Mouse (Mus musculus): ENCODE data around the gene Tent5c. TPM values are rescaled to one million over a fixed set of nuclear protein-coding genes. Genes with fewer than 3 reads are reported as not detected.

The Tent5c gene
- polyA plus RNA-seq, 1 experiment = 0.67 TPM

GRCm38 (mm10) chr3:100473146-100473545, 16.0 kb downstream of the Tent5c start:
- Histone ChIP-seq H3K9ac (ENCODE audit: low read depth, poor library complexity, severe bottlenecking) (no peak overlapping the region), H3K9me3 (replicated peaks; ENCODE audit: control insufficient read depth, insufficient read depth, low read length, poor library complexity, severe bottlenecking) (no peaks in the 10 kb centered on the region), H3K36me3 (ENCODE audit: control insufficient read depth, insufficient read depth, low read length, poor library complexity, severe bottlenecking) (no peaks in the 10 kb centered on the region), H3K4me3 (ENCODE audit: low read depth, low read length) (no peak overlapping the region), H3K27ac (ENCODE audit: insufficient read depth, low read length) (no peak overlapping the region), H3K4me1 (ENCODE audit: control insufficient read depth, insufficient read depth, low read length) (no peaks in the 10 kb centered on the region), H3K27me3 (ENCODE audit: control insufficient read depth, insufficient read depth, low read length, poor library complexity, severe bottlenecking) (no peaks in the 10 kb centered on the region)
- TF ChIP-seq CTCF (IDR thresholded peaks at IDR 0.05; ENCODE audit: low read depth, low read length) (no peak), POLR2A (IDR thresholded peaks at IDR 0.05; ENCODE audit: insufficient read depth, low read length) (no peak), EP300 (IDR thresholded peaks at IDR 0.05; ENCODE audit: insufficient read depth, low read depth, low read length) (no peak)

DNA sequence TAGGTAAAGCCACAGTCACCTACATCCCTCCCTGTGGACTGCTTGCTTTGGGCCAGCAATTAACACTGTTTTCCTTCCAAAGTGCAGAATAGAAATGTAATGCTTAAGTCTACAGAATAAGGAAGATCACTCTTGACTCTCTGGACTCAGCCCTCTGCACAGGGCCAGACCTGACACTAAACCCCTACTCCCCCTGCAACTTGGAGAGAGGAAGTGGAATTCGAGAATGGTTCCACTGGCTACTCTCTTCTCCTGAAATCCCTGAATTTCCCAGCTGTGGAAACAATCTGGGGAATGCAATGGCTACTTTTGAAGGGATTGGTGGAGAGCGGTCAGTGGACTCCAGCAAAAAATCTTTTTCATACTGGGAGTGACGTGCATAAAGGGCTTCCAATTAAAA, 18.2 kb downstream of the Tent5c start:
- Histone ChIP-seq H3K27ac (ENCODE audit: insufficient read depth, low read length) (no peak overlapping the region), H3K36me3 (ENCODE audit: control insufficient read depth, insufficient read depth, low read length, poor library complexity, severe bottlenecking) (no peaks in the 10 kb centered on the region), H3K4me1 (ENCODE audit: control insufficient read depth, insufficient read depth, low read length) (no peaks in the 10 kb centered on the region), H3K9ac (ENCODE audit: low read depth, poor library complexity, severe bottlenecking) (no peak overlapping the region), H3K4me3 (ENCODE audit: low read depth, low read length) (no peak overlapping the region), H3K9me3 (replicated peaks; ENCODE audit: control insufficient read depth, insufficient read depth, low read length, poor library complexity, severe bottlenecking) (no peaks in the 10 kb centered on the region), H3K27me3 (ENCODE audit: control insufficient read depth, insufficient read depth, low read length, poor library complexity, severe bottlenecking) (no peaks in the 10 kb centered on the region)
- TF ChIP-seq EP300 (IDR thresholded peaks at IDR 0.05; ENCODE audit: insufficient read depth, low read depth, low read length) (no peak), CTCF (IDR thresholded peaks at IDR 0.05; ENCODE audit: low read depth, low read length) (no peak), POLR2A (IDR thresholded peaks at IDR 0.05; ENCODE audit: insufficient read depth, low read length) (no peak)

DNA sequence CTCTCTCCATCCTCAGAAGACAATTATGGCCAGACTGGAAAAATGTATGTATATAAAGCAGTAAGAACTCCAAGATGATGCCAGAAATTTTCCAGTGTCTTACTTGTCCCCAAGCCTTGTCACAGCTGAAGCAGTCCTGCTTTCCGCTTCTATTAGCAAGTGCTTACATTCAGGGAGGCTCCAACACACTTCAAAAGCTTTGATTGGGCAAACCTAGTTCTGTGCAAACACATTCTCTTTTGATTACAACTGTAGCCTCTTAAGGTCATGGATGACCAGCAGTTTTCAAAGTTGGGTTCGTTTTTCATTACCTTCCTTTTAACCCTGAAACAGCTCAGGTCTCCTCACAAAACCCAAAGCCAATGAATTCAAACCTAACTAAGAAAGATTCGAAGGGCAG, 19.0 kb downstream of the Tent5c start:
- Histone ChIP-seq H3K4me3 (ENCODE audit: low read depth, low read length) (no peak overlapping the region), H3K4me1 (ENCODE audit: control insufficient read depth, insufficient read depth, low read length) (no peaks in the 10 kb centered on the region), H3K27me3 (ENCODE audit: control insufficient read depth, insufficient read depth, low read length, poor library complexity, severe bottlenecking) (no peaks in the 10 kb centered on the region), H3K9ac (ENCODE audit: low read depth, poor library complexity, severe bottlenecking) (no peak overlapping the region), H3K9me3 (replicated peaks; ENCODE audit: control insufficient read depth, insufficient read depth, low read length, poor library complexity, severe bottlenecking) (no peaks in the 10 kb centered on the region), H3K27ac (ENCODE audit: insufficient read depth, low read length) (no peak overlapping the region), H3K36me3 (ENCODE audit: control insufficient read depth, insufficient read depth, low read length, poor library complexity, severe bottlenecking) (no peaks in the 10 kb centered on the region)
- no peak for TF ChIP-seq CTCF (IDR thresholded peaks at IDR 0.05; ENCODE audit: low read depth, low read length)
- no peak for TF ChIP-seq POLR2A (IDR thresholded peaks at IDR 0.05; ENCODE audit: insufficient read depth, low read length)
- no peak for TF ChIP-seq EP300 (IDR thresholded peaks at IDR 0.05; ENCODE audit: insufficient read depth, low read depth, low read length)

DNA sequence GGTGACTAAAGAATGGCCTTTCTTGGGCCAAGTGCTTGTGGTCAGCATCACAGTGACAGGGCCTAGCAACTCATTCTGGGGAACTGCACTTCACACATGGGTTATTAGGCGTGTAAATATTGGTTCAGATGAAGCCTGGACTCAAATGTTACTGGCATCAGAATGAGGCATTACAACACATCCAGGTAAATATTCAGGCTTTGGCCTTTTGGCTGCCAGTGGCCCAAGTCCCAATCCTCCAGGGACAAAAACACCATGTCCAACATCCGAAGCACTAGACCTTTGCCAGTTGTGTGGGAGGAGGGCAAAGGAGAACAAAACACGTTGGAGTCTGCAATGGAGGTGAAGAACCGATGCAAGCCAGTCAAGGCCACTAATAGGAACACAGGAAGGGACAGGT, 22.6 kb downstream of the Tent5c start:
- no peaks in the 10 kb centered on the region for H3K9me3 ChIP-seq (replicated peaks; ENCODE audit: control insufficient read depth, insufficient read depth, low read length, poor library complexity, severe bottlenecking)
- no peaks in the 10 kb centered on the region for H3K27me3 ChIP-seq (ENCODE audit: control insufficient read depth, insufficient read depth, low read length, poor library complexity, severe bottlenecking)
- H3K4me1 ChIP-seq (ENCODE audit: control insufficient read depth, insufficient read depth, low read length) = no peaks in the 10 kb centered on the region
- no peak overlapping the region for H3K27ac ChIP-seq (ENCODE audit: insufficient read depth, low read length)
- no peak for TF ChIP-seq EP300 (IDR thresholded peaks at IDR 0.05; ENCODE audit: insufficient read depth, low read depth, low read length)
- TF ChIP-seq POLR2A (IDR thresholded peaks at IDR 0.05; ENCODE audit: insufficient read depth, low read length) = no peak
- TF ChIP-seq CTCF (IDR thresholded peaks at IDR 0.05; ENCODE audit: low read depth, low read length) = no peak
- no peak overlapping the region for H3K9ac ChIP-seq (ENCODE audit: low read depth, poor library complexity, severe bottlenecking)
- no peak overlapping the region for H3K4me3 ChIP-seq (ENCODE audit: low read depth, low read length)
- no peaks in the 10 kb centered on the region for H3K36me3 ChIP-seq (ENCODE audit: control insufficient read depth, insufficient read depth, low read length, poor library complexity, severe bottlenecking)

DNA sequence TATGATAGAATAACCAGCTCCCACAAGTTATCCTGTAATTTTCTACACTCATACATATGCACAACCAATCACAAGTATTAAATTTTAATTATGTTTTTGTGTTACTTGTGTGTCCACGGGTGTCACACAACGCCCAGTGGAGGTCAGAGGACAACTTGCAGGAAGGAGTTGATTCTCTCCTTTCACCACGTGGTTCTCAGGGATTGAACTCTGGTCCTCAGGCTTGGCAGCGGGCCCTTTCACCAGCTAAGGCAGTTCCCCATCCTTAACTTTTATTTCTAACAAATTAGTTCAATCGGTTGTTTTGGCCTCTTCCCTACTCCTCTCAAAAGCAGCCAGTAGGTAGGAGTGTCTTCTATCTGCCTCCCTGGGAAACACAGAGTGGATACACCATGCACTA, 24.5 kb downstream of the Tent5c start:
- Histone ChIP-seq H3K9ac (ENCODE audit: low read depth, poor library complexity, severe bottlenecking) (no peak overlapping the region), H3K27me3 (ENCODE audit: control insufficient read depth, insufficient read depth, low read length, poor library complexity, severe bottlenecking) (no peaks in the 10 kb centered on the region), H3K9me3 (replicated peaks; ENCODE audit: control insufficient read depth, insufficient read depth, low read length, poor library complexity, severe bottlenecking) (no peaks in the 10 kb centered on the region), H3K4me1 (ENCODE audit: control insufficient read depth, insufficient read depth, low read length) (no peaks in the 10 kb centered on the region), H3K4me3 (ENCODE audit: low read depth, low read length) (no peak overlapping the region), H3K27ac (ENCODE audit: insufficient read depth, low read length) (no peak overlapping the region), H3K36me3 (ENCODE audit: control insufficient read depth, insufficient read depth, low read length, poor library complexity, severe bottlenecking) (no peaks in the 10 kb centered on the region)
- TF ChIP-seq POLR2A (IDR thresholded peaks at IDR 0.05; ENCODE audit: insufficient read depth, low read length) = no peak
- no peak for TF ChIP-seq EP300 (IDR thresholded peaks at IDR 0.05; ENCODE audit: insufficient read depth, low read depth, low read length)
- no peak for TF ChIP-seq CTCF (IDR thresholded peaks at IDR 0.05; ENCODE audit: low read depth, low read length)

DNA sequence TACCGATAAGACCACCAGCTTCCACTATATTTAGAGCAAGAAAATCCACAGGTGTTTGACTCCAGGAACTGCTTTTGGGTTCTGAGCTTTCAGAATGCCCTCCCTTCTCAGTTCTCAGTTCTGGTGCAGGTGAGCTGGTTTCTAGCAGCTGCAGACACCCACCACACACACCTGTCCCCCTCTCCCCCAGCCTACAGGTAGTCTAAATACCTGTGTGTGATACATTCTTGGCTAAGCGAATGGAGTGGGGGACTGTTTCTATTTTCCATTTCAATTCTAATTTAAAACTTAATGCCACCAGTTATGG, 25.2 kb downstream of the Tent5c start:
- Histone ChIP-seq H3K27me3 (ENCODE audit: control insufficient read depth, insufficient read depth, low read length, poor library complexity, severe bottlenecking) (no peaks in the 10 kb centered on the region), H3K36me3 (ENCODE audit: control insufficient read depth, insufficient read depth, low read length, poor library complexity, severe bottlenecking) (no peaks in the 10 kb centered on the region), H3K4me1 (ENCODE audit: control insufficient read depth, insufficient read depth, low read length) (no peaks in the 10 kb centered on the region), H3K9me3 (replicated peaks; ENCODE audit: control insufficient read depth, insufficient read depth, low read length, poor library complexity, severe bottlenecking) (no peaks in the 10 kb centered on the region), H3K9ac (ENCODE audit: low read depth, poor library complexity, severe bottlenecking) (no peak overlapping the region), H3K4me3 (ENCODE audit: low read depth, low read length) (no peak overlapping the region), H3K27ac (ENCODE audit: insufficient read depth, low read length) (no peak overlapping the region)
- TF ChIP-seq EP300 (IDR thresholded peaks at IDR 0.05; ENCODE audit: insufficient read depth, low read depth, low read length) = no peak
